ENCODE assay signal across 23 mouse cellular contexts in genomic region chr6:32888894-32889529, GRCm38 (mm10).
DNase-seq lines count a peak whose midpoint lies in the region; ATAC-seq and TF ChIP-seq lines count a peak whose summit lies in the region.
"Had no signal": no experiment of that assay in that cellular context is flagged by ENCODE, and none has a peak within 500 bp of the region (broad histone marks: within the 10 kb centered on the region; RNA-seq: fewer than 3 reads in every experiment).

No protein-coding gene starts in this region.

- peak; percentile 29; the same call in 1 of the 2 replicates for ATAC-seq in liver, postnatal 0 days
- no peak for ATAC-seq in monocyte, adult 5-6 weeks (replicated peaks; ENCODE audit: insufficient number of reproducible peaks, low FRiP score, low TSS enrichment, poor library complexity, severe bottlenecking)
- ATAC-seq: forebrain, embryonic 13.5 days; hindbrain, embryonic 16.5 days had no signal

- no peaks in the 10 kb centered on the region for H3K4me1 ChIP-seq in liver, postnatal 0 days (ENCODE audit: insufficient read depth)
- H3K4me1 ChIP-seq: forebrain, embryonic 13.5 days; hindbrain, embryonic 10.5 days had no signal

- no peak overlapping the region for H3K4me2 ChIP-seq in liver, postnatal 0 days (ENCODE audit: low read depth, low read length)
- H3K4me2 ChIP-seq: forebrain, embryonic 13.5 days; heart, embryonic 11.5 days; midbrain, embryonic 11.5 days had no signal

- no peaks in the 10 kb centered on the region for H3K27me3 ChIP-seq in liver, postnatal 0 days (ENCODE audit: insufficient read depth, low read length)
- H3K27me3 ChIP-seq: forebrain, embryonic 13.5 days had no signal

- no peak overlapping the region; the same call in 1 of the 2 replicates for H3K27ac ChIP-seq in liver, postnatal 0 days (ENCODE audit: low read depth)
- H3K27ac ChIP-seq: forebrain, embryonic 13.5 days; hindbrain, embryonic 10.5 days had no signal

- no peak for TF ChIP-seq EP300 in liver, postnatal 0 days (IDR thresholded peaks at IDR 0.05; ENCODE audit: low read depth)

- no peak for DNase-seq in liver, postnatal 0 days
- no peak for DNase-seq in liver
- DNase-seq in kidney, adult 8-10 months = peak; percentile 55 to 60
- DNase-seq in kidney, postnatal 25 days = peak; percentile 34 to 66
- no peak for DNase-seq in thymus, postnatal 10 days (ENCODE audit: low spot score in 2 of 2)
- no peak for DNase-seq in adrenal gland, postnatal 4 days (ENCODE audit: low spot score in 2 of 2)
- DNase-seq: adrenal gland, postnatal 10 days; B cell, adult 2 months; cerebellum, adult 8-10 months; cerebellum, postnatal 36 days; embryo, embryonic 11 days; gastrocnemius, adult 2 months; layer of hippocampus, adult 9-11 months; lung, adult 2 months; lung, postnatal 14 days; right cerebral cortex, postnatal 25 days; thymus, postnatal 25 days had no signal

- WGBS in liver, postnatal 0 days (ENCODE audit: insufficient replicate concordance) = 61% methylated on average over 4 of the region's 4 CpGs

- H3K4me3 ChIP-seq in liver, postnatal 0 days (ENCODE audit: low read depth, low read length) = no peak overlapping the region
- H3K4me3 ChIP-seq: forebrain, embryonic 13.5 days; gastrocnemius, adult 2 months; hindbrain, embryonic 10.5 days had no signal

- H3K9ac ChIP-seq in liver, postnatal 0 days (replicated peaks) = no peak overlapping the region
- H3K9ac ChIP-seq: forebrain, embryonic 13.5 days had no signal

- no peaks in the 10 kb centered on the region; the same call in 1 of the 2 replicates for H3K36me3 ChIP-seq in liver, postnatal 0 days (replicated peaks; ENCODE audit: insufficient read depth, low read length)
- H3K36me3 ChIP-seq: hindbrain, embryonic 10.5 days had no signal

- TF ChIP-seq CTCF in liver, postnatal 0 days (IDR thresholded peaks at IDR 0.05; ENCODE audit: low read depth) = no peak

- H3K9me3 ChIP-seq in liver, postnatal 0 days (ENCODE audit: low read length) = no peaks in the 10 kb centered on the region
- H3K9me3 ChIP-seq: forebrain, embryonic 13.5 days; hindbrain, embryonic 10.5 days had no signal

Comparison
In these comparisons a context has a peak if more than half of its experiments do, and no peak if none do; other contexts are left out.
1. DNase-seq: peak in kidney, adult 8-10 months (2 of 2) and kidney, postnatal 25 days (2 of 2); none in liver, postnatal 0 days (single experiment), liver (single experiment), thymus, postnatal 10 days (0 of 2) and adrenal gland, postnatal 4 days (0 of 2).